Mouse (Mus musculus) neural tube, embryonic 11.5 days (tissue): Measurements from ENCODE around the gene Tnik. TPM values are rescaled to one million over a fixed set of nuclear protein-coding genes. Genes with fewer than 3 reads are reported as not detected.

ENCODE experiments used
- ATAC-seq: fragments of 200-750 bp; cut with Nextera tagmentation; 2 replicates; pipeline ENCODE4 v1.8.0; 2017; ENCODE audit warnings: moderate number of reproducible peaks, mild to moderate bottlenecking, moderate TSS enrichment, moderate library complexity; ENCODE audit not compliant: insufficient read depth, low FRiP score, low TSS enrichment
- DNase-seq: peaks from one replicate; pipeline ENCODE4 v3.0.0-alpha.2; 2015; ENCODE audit warnings: low spot score
- H3K27ac ChIP-seq: fragments of 300-500 bp; sonication (generic); 2 replicates; pipeline ENCODE4 v1.5.1; 2014; ENCODE audit warnings: low read depth, mild to moderate bottlenecking, low read length
- H3K27me3 ChIP-seq: fragments of 300-500 bp; sonication (generic); 2 replicates; pipeline ENCODE4 v1.6.1; 2014; ENCODE audit warnings: mild to moderate bottlenecking, low read length, mixed read lengths; ENCODE audit not compliant: control insufficient read depth, insufficient read depth
- H3K36me3 ChIP-seq: fragments of 300-500 bp; sonication (generic); 2 replicates; pipeline ENCODE4 v1.6.1; 2014; ENCODE audit warnings: mild to moderate bottlenecking, low read length, moderate library complexity, mixed read lengths; ENCODE audit not compliant: control insufficient read depth, insufficient read depth
- H3K4me1 ChIP-seq: fragments of 300-500 bp; sonication (generic); 2 replicates; pipeline ENCODE4 v1.6.1; 2014; ENCODE audit warnings: low read length, mixed read lengths; ENCODE audit not compliant: control insufficient read depth, insufficient read depth
- H3K4me2 ChIP-seq: fragments of 300-500 bp; sonication (generic); 2 replicates; pipeline ENCODE4 v1.6.1; 2014; ENCODE audit warnings: low read depth, mild to moderate bottlenecking, moderate library complexity
- H3K4me3 ChIP-seq: fragments of 300-500 bp; sonication (generic); 2 replicates; pipeline ENCODE4 v1.5.1; 2014; ENCODE audit warnings: low read depth, low read length
- H3K9ac ChIP-seq: fragments of 300-500 bp; sonication (generic); 2 replicates; pipeline ENCODE4 v1.6.1; 2014; ENCODE audit warnings: mild to moderate bottlenecking, low read length
- H3K9me3 ChIP-seq: fragments of 300-500 bp; sonication (generic); 2 replicates; pipeline ENCODE4 v1.6.1; 2016; ENCODE audit warnings: low read length; ENCODE audit not compliant: control insufficient read depth
- WGBS: fragments of 180-500 bp; shearing (Covaris S2); extraction: QIAGEN DNeasy Blood & Tissue Kit; methylation state at CpG from one replicate; pipeline ENCODE4 v1.1.7; 2014; 5-methylcytosine and 5-hydroxymethylcytosine counted together
- polyA plus RNA-seq: library from polyadenylated mRNA; unstranded; fragments of >200 nt; fragmentation: Nextera tagmentation; extraction: Ambion mirVana; gene quantifications from 2 replicates; pipeline ENCODE4 v1.2.1, GENCODE M21; 2014

Tnik gene
- polyA plus RNA-seq, 1 experiment from 2014 or later = 26.0 TPM

- WGBS = 77% methylated on average over 15 of the region's 15 CpGs
- no peak overlapping the region for H3K4me2 ChIP-seq
- H3K27me3 ChIP-seq = no peaks in the 10 kb centered on the region
- no peak overlapping the region for H3K9ac ChIP-seq
- no peaks in the 10 kb centered on the region for H3K4me1 ChIP-seq
- no peak overlapping the region for H3K27ac ChIP-seq
- no peaks in the 10 kb centered on the region for H3K9me3 ChIP-seq
- H3K36me3 ChIP-seq = no peaks in the 10 kb centered on the region
- DNase-seq = no peak
- ATAC-seq = no peak
- no peak overlapping the region for H3K4me3 ChIP-seq
These were observed 268.4 kb downstream of the Tnik start for GRCm38 (mm10) chr3:28531294-28531956.

- ATAC-seq = no peak
- no peaks in the 10 kb centered on the region for H3K27me3 ChIP-seq
- no peak for DNase-seq
- no peaks in the 10 kb centered on the region for H3K36me3 ChIP-seq
- H3K4me1 ChIP-seq = no peaks in the 10 kb centered on the region
- no peak overlapping the region for H3K4me3 ChIP-seq
- 89% methylated on average over 7 of the region's 7 CpGs for WGBS
- H3K9me3 ChIP-seq = no peaks in the 10 kb centered on the region
- no peak overlapping the region for H3K4me2 ChIP-seq
- H3K27ac ChIP-seq = no peak overlapping the region
- H3K9ac ChIP-seq = no peak overlapping the region
These were observed 269.7 kb downstream of the Tnik start for GRCm38 (mm10) chr3:28532666-28533065.

- no peaks in the 10 kb centered on the region for H3K36me3 ChIP-seq
- H3K27me3 ChIP-seq = no peaks in the 10 kb centered on the region
- H3K4me2 ChIP-seq = no peak overlapping the region
- DNase-seq = no peak
- WGBS = 96% methylated on average over 5 of the region's 5 CpGs
- H3K4me1 ChIP-seq = no peaks in the 10 kb centered on the region
- H3K9me3 ChIP-seq = no peaks in the 10 kb centered on the region
- no peak overlapping the region for H3K9ac ChIP-seq
- H3K4me3 ChIP-seq = no peak overlapping the region
- no peak overlapping the region for H3K27ac ChIP-seq
- ATAC-seq = no peak
These were observed 277.1 kb downstream of the Tnik start for GRCm38 (mm10) chr3:28540121-28540520.

- no peak for ATAC-seq
- Histone ChIP-seq H3K4me2 (no peak overlapping the region), H3K27me3 (no peaks in the 10 kb centered on the region), H3K4me3 (no peak overlapping the region), H3K9me3 (no peaks in the 10 kb centered on the region), H3K27ac (no peak overlapping the region), H3K36me3 (no peaks in the 10 kb centered on the region), H3K9ac (no peak overlapping the region), H3K4me1 (no peaks in the 10 kb centered on the region)
- no peak for DNase-seq
- WGBS = 87% methylated on average over 3 of the region's 3 CpGs
These were observed 279.9 kb downstream of the Tnik start for GRCm38 (mm10) chr3:28542941-28543340.

GRCm38 (mm10) chr3:28543380-28543984, 280.5 kb downstream of the Tnik start:
- H3K36me3 ChIP-seq = no peaks in the 10 kb centered on the region
- ATAC-seq (no peak), DNase-seq (no peak)
- H3K4me2 ChIP-seq = no peak overlapping the region
- 75% methylated on average over 10 of the region's 10 CpGs for WGBS
- no peak overlapping the region for H3K27ac ChIP-seq
- H3K9me3 ChIP-seq = no peaks in the 10 kb centered on the region
- no peak overlapping the region for H3K9ac ChIP-seq
- no peaks in the 10 kb centered on the region for H3K27me3 ChIP-seq
- no peak overlapping the region for H3K4me3 ChIP-seq
- no peaks in the 10 kb centered on the region for H3K4me1 ChIP-seq

GRCm38 (mm10) chr3:28544345-28544869, 281.4 kb downstream of the Tnik start:
- 0 out of 2 replicates have a peak, but pooled peaks cover 7% of the 10 kb centered on the region for H3K4me1 ChIP-seq
- no peak overlapping the region for H3K4me2 ChIP-seq
- no peak overlapping the region for H3K4me3 ChIP-seq
- 71% methylated on average over 11 of the region's 11 CpGs for WGBS
- no peak for DNase-seq
- ATAC-seq = no peak
- H3K36me3 ChIP-seq = no peaks in the 10 kb centered on the region
- H3K9ac ChIP-seq = no peak overlapping the region
- no peaks in the 10 kb centered on the region for H3K27me3 ChIP-seq
- H3K9me3 ChIP-seq = no peaks in the 10 kb centered on the region
- H3K27ac ChIP-seq = no peak overlapping the region

- DNase-seq (peak; percentile 29), ATAC-seq (peak; percentile 67)
- Histone ChIP-seq H3K9me3 (no peaks in the 10 kb centered on the region), H3K4me3 (no peak overlapping the region), H3K27me3 (no peaks in the 10 kb centered on the region), H3K4me1 (0 out of 2 replicates have a peak, but pooled peaks cover 7% of the 10 kb centered on the region), H3K27ac (no peak overlapping the region), H3K4me2 (no peak overlapping the region), H3K36me3 (no peaks in the 10 kb centered on the region), H3K9ac (no peak overlapping the region)
- WGBS = 42% methylated on average over 10 of the region's 10 CpGs
These were observed 285.1 kb downstream of the Tnik start for GRCm38 (mm10) chr3:28547965-28548730.

- Histone ChIP-seq H3K4me2 (no peak overlapping the region), H3K27me3 (no peaks in the 10 kb centered on the region), H3K36me3 (no peaks in the 10 kb centered on the region), H3K9me3 (no peaks in the 10 kb centered on the region), H3K4me1 (0 out of 2 replicates have a peak, but pooled peaks cover 7% of the 10 kb centered on the region), H3K4me3 (no peak overlapping the region), H3K9ac (no peak overlapping the region), H3K27ac (0 out of 2 replicates have a peak overlapping the region, but pooled peaks have one; percentile 8)
- no peak for DNase-seq
- ATAC-seq = no peak
- WGBS = 51% methylated on average over 6 of the region's 6 CpGs
These were observed 286.4 kb downstream of the Tnik start for GRCm38 (mm10) chr3:28549391-28549790.
